Mouse (Mus musculus): ENCODE measurements around the gene Kcnk7. TPM values are rescaled to one million over a fixed set of nuclear protein-coding genes. Genes with fewer than 3 reads are reported as not detected.

Kcnk7 gene
- polyA plus RNA-seq, 1 experiment from 2014 or later: 0.15 TPM

DNA sequence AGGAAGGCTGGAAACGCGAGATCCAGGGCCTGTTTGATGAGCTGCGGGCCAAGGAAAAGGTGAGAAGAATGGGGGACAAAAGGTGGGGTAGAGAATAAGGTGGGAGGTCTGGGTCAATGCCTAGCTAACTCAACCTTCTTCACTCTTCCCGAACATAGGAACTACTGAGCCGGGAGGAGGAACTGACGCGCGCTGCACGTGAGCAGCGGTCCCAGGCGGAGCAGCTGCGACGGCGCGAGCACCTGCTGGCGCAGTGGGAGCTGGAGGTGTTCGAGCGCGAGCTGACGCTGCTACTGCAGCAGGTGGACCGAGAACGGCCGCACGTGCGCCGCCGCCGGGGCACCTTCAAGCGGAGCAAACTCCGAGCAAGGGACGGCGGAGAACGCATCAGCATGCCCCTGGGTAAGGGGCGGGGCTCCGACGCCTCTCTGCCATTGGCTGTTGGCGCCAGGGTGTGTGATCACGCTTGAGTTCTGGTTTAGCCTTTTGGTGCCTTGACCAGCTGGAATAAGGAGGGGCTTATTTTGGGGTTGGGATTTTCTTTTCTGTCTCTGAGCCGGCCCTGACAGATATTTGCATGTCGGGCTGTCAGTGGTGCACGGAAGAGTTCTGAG, 8.2 kb upstream of the Kcnk7 start:
- H3K4me3 ChIP-seq (ENCODE audit: low read depth, low read length): peak overlapping the region; percentile 24
- peaks cover 11% of the 10 kb centered on the region for H3K4me1 ChIP-seq (ENCODE audit: control insufficient read depth, insufficient read depth, low read length)
- peaks cover 20% of the 10 kb centered on the region for H3K36me3 ChIP-seq (ENCODE audit: control insufficient read depth, insufficient read depth, low read length)
- WGBS: 16% methylated on average over 40 of the region's 41 CpGs
- H3K4me2 ChIP-seq (ENCODE audit: low read length): peak overlapping the region; percentile 40
- no peak for ATAC-seq
- 0 out of 2 replicates have a peak, but pooled peaks cover 2% of the 10 kb centered on the region for H3K27me3 ChIP-seq (ENCODE audit: control insufficient read depth, insufficient read depth, low read depth, low read length)
- H3K9me3 ChIP-seq (replicated peaks; ENCODE audit: control insufficient read depth, low read length, poor library complexity, severe bottlenecking): no peaks in the 10 kb centered on the region
- no peak overlapping the region for H3K27ac ChIP-seq (ENCODE audit: low read length)
- H3K9ac ChIP-seq (ENCODE audit: low read depth, low read length): peak overlapping the region; percentile 45; the same call in 1 of the 2 replicates

DNA sequence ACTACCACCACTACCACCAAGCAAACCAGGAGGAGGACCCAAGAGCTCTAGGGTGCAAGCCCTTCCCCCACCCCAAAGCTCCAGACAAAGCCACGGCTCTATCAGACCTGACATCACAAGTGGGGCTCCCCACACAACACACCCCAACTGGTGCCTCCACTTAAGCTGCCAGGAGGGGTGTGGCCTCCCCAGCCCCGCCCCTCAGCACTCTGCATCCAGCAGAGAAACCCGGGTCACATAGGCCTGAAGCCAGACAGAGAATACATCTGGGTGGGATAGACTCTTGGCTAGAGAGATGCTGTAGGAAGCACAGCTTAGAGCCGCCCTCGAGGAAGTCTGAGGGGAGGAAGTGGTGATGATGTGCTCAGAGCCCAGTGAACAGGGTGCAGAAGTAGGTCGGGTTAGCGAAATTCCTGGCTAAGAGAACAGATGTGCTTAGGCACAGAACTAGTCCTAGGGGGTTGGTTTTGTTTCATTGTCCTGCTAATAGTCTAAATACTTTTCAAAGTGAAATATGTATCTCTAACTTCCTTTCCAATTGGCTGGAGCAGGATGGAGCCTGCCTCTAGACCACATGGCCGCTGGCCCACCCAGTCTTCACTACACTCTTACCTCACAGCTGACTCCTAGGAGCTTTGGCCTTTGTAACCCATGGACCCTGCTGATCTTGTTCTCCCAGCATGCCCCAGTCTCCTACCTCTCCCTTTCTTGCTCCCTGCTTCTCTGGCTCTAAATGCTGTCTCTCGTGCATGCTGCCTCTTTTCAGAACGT, 819 bp downstream of the Kcnk7 start:
- no peak overlapping the region for H3K27ac ChIP-seq (ENCODE audit: low read length)
- H3K36me3 ChIP-seq (ENCODE audit: control insufficient read depth, insufficient read depth, low read length): peaks cover 24% of the 10 kb centered on the region
- H3K9me3 ChIP-seq (replicated peaks; ENCODE audit: control insufficient read depth, low read length, poor library complexity, severe bottlenecking): no peaks in the 10 kb centered on the region
- H3K9ac ChIP-seq (ENCODE audit: low read depth, low read length): no peak overlapping the region
- no peak overlapping the region for H3K4me2 ChIP-seq (ENCODE audit: low read length)
- 41% methylated on average over 10 of the region's 10 CpGs for WGBS
- H3K4me3 ChIP-seq (ENCODE audit: low read depth, low read length): no peak overlapping the region
- ATAC-seq: no peak
- no peaks in the 10 kb centered on the region for H3K27me3 ChIP-seq (ENCODE audit: control insufficient read depth, insufficient read depth, low read depth, low read length)
- H3K4me1 ChIP-seq (ENCODE audit: control insufficient read depth, insufficient read depth, low read length): no peaks in the 10 kb centered on the region

DNA sequence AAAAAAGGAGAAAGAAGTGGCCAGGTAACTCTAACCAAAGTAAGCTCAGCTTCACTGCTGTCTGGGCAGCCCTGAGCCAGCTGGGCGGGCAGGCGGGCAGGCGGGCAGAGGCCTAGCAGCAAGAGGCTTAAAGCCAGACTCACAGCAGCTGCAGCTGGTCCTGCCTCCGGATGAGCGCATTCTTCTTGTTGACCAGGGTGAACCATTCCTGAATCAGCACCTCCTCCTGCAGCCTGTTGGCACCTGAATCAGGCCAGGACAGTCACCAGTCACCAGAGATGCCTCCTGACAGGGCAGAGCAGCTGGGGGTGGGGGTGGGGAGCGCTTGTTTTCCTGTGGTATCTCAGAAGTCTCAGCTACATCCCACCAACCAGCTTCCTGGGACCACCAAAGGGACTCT, 5.9 kb downstream of the Kcnk7 start:
- 98% methylated on average over 6 of the region's 6 CpGs for WGBS
- H3K27ac ChIP-seq (ENCODE audit: low read length): no peak overlapping the region
- H3K9me3 ChIP-seq (replicated peaks; ENCODE audit: control insufficient read depth, low read length, poor library complexity, severe bottlenecking): no peaks in the 10 kb centered on the region
- H3K4me3 ChIP-seq (ENCODE audit: low read depth, low read length): no peak overlapping the region
- no peak overlapping the region for H3K4me2 ChIP-seq (ENCODE audit: low read length)
- H3K36me3 ChIP-seq (ENCODE audit: control insufficient read depth, insufficient read depth, low read length): peaks cover 15% of the 10 kb centered on the region
- H3K9ac ChIP-seq (ENCODE audit: low read depth, low read length): no peak overlapping the region
- peaks cover 7% of the 10 kb centered on the region; the same call in 1 of the 2 replicates for H3K4me1 ChIP-seq (ENCODE audit: control insufficient read depth, insufficient read depth, low read length)
- no peaks in the 10 kb centered on the region for H3K27me3 ChIP-seq (ENCODE audit: control insufficient read depth, insufficient read depth, low read depth, low read length)
- ATAC-seq: no peak

DNA sequence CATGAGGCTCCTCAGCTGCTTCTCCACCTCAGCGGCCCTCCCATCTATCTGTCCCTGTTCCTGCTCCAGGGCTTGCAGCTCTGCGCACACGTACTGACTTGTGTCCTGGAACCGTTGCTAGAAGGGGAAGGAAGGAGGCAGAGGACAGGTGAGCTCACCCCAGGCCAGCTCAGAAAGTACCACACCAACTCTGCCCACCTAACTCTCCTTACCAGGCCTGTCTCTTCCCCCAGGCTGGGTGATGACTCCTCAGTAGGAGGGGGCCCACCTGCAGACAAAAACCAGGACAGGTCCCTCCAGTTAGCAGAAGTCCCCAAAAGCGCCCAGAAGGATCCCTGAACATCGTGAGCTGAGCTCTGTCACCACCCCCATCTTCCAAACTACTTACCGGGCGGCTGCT, 6.4 kb downstream of the Kcnk7 start:
- Histone ChIP-seq H3K9ac (ENCODE audit: low read depth, low read length) (no peak overlapping the region), H3K27ac (ENCODE audit: low read length) (no peak overlapping the region), H3K9me3 (replicated peaks; ENCODE audit: control insufficient read depth, low read length, poor library complexity, severe bottlenecking) (no peaks in the 10 kb centered on the region), H3K27me3 (ENCODE audit: control insufficient read depth, insufficient read depth, low read depth, low read length) (no peaks in the 10 kb centered on the region), H3K4me3 (ENCODE audit: low read depth, low read length) (no peak overlapping the region), H3K4me1 (ENCODE audit: control insufficient read depth, insufficient read depth, low read length) (peaks cover 10% of the 10 kb centered on the region; the same call in 1 of the 2 replicates), H3K4me2 (ENCODE audit: low read length) (no peak overlapping the region), H3K36me3 (ENCODE audit: control insufficient read depth, insufficient read depth, low read length) (peaks cover 15% of the 10 kb centered on the region)
- 78% methylated on average over 8 of the region's 8 CpGs for WGBS
- no peak for ATAC-seq

DNA sequence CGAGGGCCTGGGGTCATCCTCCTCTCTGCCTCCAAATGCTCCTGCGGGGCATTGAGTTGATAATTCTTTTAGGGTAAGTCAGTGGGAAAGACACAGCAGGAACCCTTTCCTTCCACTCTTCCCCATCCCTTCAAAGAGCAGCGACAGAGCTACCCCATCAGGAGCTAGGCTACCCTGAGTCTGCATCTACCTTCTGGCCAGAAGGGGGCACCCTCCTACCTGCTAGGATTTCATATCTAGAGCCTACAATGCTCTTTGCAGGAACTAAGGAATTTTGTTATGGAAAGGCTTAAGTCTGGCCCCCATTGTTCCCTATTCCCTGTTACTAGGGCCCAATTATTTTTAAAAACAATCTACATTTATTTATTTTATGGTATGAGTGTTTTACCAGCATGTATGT, 7.1 kb downstream of the Kcnk7 start:
- H3K27ac ChIP-seq (ENCODE audit: low read length): no peak overlapping the region
- WGBS: 4% methylated on average over 3 of the region's 3 CpGs
- peaks cover 12% of the 10 kb centered on the region; the same call in 1 of the 2 replicates for H3K4me1 ChIP-seq (ENCODE audit: control insufficient read depth, insufficient read depth, low read length)
- ATAC-seq: no peak
- no peaks in the 10 kb centered on the region for H3K27me3 ChIP-seq (ENCODE audit: control insufficient read depth, insufficient read depth, low read depth, low read length)
- no peak overlapping the region for H3K4me3 ChIP-seq (ENCODE audit: low read depth, low read length)
- peaks cover 15% of the 10 kb centered on the region for H3K36me3 ChIP-seq (ENCODE audit: control insufficient read depth, insufficient read depth, low read length)
- no peaks in the 10 kb centered on the region for H3K9me3 ChIP-seq (replicated peaks; ENCODE audit: control insufficient read depth, low read length, poor library complexity, severe bottlenecking)
- no peak overlapping the region for H3K9ac ChIP-seq (ENCODE audit: low read depth, low read length)
- no peak overlapping the region for H3K4me2 ChIP-seq (ENCODE audit: low read length)

DNA sequence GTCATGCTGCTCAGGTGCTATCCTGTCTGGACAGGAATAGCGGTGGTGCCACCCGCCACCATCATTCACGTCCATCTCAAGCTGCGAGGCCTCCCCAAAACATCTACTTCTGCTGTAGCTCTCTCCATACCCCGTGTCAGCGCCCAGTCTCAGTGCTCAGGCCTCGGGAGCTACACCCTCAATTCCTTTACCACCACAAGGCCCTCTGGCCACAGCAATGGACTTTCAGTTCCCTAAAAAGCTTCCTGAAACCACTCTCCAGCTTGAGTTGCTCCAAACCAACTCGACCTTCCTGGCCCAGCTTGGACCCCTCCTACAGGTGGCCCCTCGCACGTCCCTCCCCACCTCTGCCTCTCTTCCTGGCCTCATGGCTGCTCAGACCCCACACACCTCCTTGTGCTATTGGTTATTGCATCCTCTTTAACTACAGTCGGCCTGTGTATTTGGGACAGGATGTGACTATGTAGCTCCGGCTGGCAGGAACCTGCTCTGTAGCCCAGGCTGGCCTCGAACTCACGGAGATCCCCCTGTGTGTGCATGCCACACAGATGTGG, 7.8 kb downstream of the Kcnk7 start:
- no peak overlapping the region for H3K4me3 ChIP-seq (ENCODE audit: low read depth, low read length)
- 93% methylated on average over 14 of the region's 14 CpGs for WGBS
- H3K9me3 ChIP-seq (replicated peaks; ENCODE audit: control insufficient read depth, low read length, poor library complexity, severe bottlenecking): no peaks in the 10 kb centered on the region
- no peak overlapping the region for H3K9ac ChIP-seq (ENCODE audit: low read depth, low read length)
- no peak overlapping the region for H3K4me2 ChIP-seq (ENCODE audit: low read length)
- peaks cover 19% of the 10 kb centered on the region for H3K4me1 ChIP-seq (ENCODE audit: control insufficient read depth, insufficient read depth, low read length)
- ATAC-seq: no peak
- no peaks in the 10 kb centered on the region for H3K27me3 ChIP-seq (ENCODE audit: control insufficient read depth, insufficient read depth, low read depth, low read length)
- no peak overlapping the region for H3K27ac ChIP-seq (ENCODE audit: low read length)
- H3K36me3 ChIP-seq (ENCODE audit: control insufficient read depth, insufficient read depth, low read length): peaks cover 13% of the 10 kb centered on the region

DNA sequence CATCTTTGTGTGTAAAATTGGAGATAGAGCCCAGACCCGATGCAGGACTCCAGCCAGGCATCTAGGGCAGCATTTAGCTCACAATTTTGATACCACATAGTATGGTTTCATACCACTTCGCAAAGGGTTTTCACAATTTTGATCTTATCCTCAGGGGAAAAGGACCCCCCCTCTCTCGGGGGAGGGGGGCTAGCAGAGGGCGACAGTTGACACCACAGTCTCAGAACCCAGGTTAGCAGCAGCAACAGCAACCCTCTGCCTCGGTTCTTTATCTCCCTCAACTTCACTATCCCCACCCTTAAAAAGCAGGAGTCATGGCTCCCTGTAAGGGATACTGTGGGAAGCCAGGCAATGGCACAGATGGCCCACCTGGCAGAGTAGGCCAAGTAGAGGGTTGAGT, 9.1 kb downstream of the Kcnk7 start:
- no peaks in the 10 kb centered on the region for H3K27me3 ChIP-seq (ENCODE audit: control insufficient read depth, insufficient read depth, low read depth, low read length)
- H3K4me1 ChIP-seq (ENCODE audit: control insufficient read depth, insufficient read depth, low read length): peaks cover 23% of the 10 kb centered on the region
- ATAC-seq: no peak
- H3K9me3 ChIP-seq (replicated peaks; ENCODE audit: control insufficient read depth, low read length, poor library complexity, severe bottlenecking): no peaks in the 10 kb centered on the region
- H3K27ac ChIP-seq (ENCODE audit: low read length): no peak overlapping the region
- H3K4me2 ChIP-seq (ENCODE audit: low read length): peak overlapping the region; percentile 35
- no peak overlapping the region for H3K9ac ChIP-seq (ENCODE audit: low read depth, low read length)
- H3K36me3 ChIP-seq (ENCODE audit: control insufficient read depth, insufficient read depth, low read length): peaks cover 13% of the 10 kb centered on the region
- 83% methylated on average over 5 of the region's 5 CpGs for WGBS
- no peak overlapping the region for H3K4me3 ChIP-seq (ENCODE audit: low read depth, low read length)

DNA sequence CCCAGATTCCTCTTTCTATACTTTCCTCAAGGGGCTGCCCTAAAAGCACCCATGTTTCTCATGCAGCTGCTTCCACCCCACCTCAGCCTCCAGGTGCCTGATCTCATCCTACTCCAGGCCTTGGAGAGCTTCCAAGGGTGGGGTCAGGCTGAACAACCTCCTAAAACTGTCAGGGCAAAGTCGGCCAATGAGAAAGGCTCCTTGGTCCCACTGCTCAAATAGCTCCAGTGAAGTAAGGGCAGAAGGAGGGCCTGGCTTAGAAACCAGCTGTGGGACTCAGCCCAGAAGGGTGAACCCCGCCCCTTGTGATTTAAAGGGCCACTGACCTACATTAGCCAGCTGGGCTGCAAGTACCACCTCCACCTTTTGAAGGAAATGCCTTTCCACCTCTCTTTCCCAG, 9.6 kb downstream of the Kcnk7 start:
- WGBS: 23% methylated on average over 2 of the region's 2 CpGs
- H3K9ac ChIP-seq (ENCODE audit: low read depth, low read length): no peak overlapping the region
- H3K27ac ChIP-seq (ENCODE audit: low read length): no peak overlapping the region
- H3K4me3 ChIP-seq (ENCODE audit: low read depth, low read length): peak overlapping the region; percentile 2; the same call in 1 of the 2 replicates
- peak overlapping the region; percentile 35 for H3K4me2 ChIP-seq (ENCODE audit: low read length)
- no peaks in the 10 kb centered on the region for H3K9me3 ChIP-seq (replicated peaks; ENCODE audit: control insufficient read depth, low read length, poor library complexity, severe bottlenecking)
- no peaks in the 10 kb centered on the region for H3K27me3 ChIP-seq (ENCODE audit: control insufficient read depth, insufficient read depth, low read depth, low read length)
- no peak for ATAC-seq
- H3K36me3 ChIP-seq (ENCODE audit: control insufficient read depth, insufficient read depth, low read length): peaks cover 8% of the 10 kb centered on the region
- H3K4me1 ChIP-seq (ENCODE audit: control insufficient read depth, insufficient read depth, low read length): peaks cover 23% of the 10 kb centered on the region
